Mouse (Mus musculus) cerebellum, adult 11-12 months (tissue): Measurements from ENCODE around the gene Dmrt1.

ENCODE experiments used
- DNase-seq: peaks from one replicate; pipeline ENCODE4 v3.0.0; 2022

The Dmrt1 gene

DNA sequence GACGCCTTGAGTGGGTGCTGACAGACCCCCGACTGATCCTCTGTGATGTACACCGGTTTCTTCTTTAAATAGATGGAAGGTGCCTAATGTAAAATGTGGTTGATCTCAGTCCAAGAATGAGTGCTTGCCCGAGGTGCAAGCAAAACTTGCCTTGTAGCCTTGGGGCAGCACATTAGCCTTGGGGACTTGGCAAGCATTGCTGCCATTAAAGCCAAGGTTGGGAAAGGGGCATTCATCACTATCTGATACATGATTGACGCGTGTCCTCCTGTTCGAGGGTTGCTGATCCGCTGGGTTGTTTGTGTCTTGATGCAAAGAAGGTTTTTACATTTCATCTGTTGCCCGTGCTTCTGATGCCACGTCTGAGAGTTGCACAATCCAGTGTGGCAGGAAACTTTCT is 69.0 kb downstream of the Dmrt1 start:
- DNase-seq: no peak

DNA sequence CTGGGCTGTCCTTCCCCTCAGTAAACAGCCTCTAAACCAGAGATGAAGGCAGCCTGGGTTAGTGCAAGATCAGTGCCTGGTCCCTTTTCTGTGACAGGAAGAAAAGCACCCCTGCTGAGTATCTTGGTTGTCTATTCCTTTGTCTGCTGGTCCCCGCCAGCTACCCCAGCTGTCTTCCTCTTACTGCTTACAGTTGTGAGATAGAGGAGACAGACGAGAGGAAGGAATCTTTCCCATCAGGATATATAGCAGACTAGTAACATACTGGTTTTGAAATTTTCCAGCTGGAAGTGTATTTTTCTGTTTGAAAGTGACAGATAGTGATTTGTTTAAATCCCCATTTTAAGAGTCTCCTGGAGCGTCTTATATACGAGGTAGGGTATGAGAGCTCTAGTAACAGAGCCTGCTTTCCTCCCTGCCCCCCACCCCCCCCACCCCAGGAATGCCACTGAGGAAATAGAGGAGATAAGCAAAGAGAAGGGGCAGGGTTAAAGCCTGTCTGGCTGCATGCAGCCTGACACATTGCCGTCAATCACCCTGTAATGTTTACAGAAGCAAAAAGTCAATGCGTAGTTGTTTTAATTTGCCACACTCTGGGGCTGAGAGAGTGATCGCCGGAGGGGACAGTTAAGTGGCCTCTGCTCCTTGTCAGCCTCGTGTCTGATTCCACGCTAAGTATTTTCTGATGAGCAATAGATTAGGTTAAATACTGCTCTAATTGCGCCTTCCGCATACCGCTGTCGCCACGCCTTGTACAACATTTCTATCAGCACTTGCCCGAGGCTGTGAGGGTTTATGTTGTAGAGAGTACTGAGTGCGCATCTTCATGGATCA is 69.8 kb downstream of the Dmrt1 start:
- DNase-seq: no peak

DNA sequence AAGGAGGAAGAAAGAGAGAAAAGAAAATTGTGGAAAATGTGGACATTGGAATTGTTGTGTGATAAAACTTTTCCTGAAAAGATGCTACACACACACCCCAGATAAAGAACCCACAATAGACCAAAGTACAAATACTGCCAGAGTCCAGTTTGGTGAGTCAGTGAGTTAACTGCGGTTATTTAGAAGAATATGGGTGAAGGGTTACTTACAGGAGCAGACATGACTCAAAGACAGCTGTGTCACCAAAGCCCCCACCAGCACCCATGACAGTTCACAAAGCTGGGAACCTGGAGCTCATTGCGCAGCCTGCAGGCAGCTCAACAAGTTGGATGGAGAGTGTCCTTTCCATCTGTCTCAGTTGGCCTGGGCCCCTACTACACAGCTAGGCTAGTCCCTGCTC is 72.9 kb downstream of the Dmrt1 start:
- DNase-seq: no peak

DNA sequence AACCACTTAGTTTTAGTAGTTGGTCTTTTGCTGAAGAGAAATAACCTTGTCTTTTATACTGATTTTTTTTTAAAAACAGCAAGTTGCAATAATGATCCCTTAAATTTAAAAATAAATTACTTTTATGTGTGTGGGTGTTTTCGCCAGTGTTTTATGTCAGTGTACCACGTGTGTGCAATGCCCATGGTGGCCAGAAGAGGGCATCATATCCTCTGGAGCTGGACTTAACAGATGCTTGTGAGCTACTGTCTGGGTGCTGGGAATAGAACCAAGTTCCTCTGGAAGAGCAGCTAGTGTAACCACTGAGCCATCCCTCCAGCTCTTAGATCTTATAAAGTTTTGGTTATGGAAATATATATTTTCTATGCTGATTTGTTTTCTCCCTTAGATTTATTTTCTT is 74.0 kb downstream of the Dmrt1 start:
- no peak for DNase-seq

DNA sequence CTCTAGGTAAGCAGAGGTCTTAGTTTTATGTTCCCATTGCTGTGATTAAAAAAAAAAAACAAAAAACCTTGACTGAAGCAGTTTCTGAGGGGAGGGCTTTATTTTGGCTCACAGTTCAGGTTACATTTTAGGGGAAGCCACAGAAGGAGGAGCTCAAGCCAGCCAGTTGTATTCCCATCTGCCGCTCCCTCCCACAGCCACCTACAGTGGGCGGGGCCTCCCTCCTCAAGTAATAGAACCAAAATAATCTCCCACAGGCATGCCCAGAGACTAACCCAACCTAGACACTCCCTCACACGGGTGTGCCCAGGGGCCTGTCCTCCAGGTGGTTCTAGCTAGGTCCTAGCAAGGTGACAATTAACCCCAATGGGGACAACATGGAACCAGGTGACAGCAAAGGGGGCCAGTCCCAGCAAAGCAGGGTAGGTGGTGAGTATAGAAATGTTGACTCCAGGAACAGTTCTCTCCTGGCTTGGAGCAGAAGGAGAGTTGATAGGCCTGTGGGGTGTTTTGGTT is 92.4 kb downstream of the Dmrt1 start:
- DNase-seq: no peak

DNA sequence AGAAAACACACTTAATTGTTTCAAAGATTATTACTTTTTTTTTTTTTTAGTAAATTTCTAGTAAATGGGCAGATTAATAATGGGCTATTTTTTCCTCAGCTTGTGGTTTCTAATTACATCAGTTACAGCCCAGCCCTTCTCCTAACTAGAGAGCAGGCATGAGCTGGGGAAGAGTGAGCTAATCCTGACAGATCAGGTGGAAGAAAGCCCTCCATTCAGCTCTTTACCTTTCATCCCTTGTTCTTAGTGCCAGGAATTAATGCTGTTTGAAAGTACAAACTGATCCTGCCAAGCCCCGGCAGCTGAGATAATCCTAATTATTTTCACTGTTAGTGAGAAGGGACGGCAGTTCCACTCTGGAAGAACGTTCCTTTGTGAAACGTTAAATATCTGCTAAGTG is 93.2 kb downstream of the Dmrt1 start:
- no peak for DNase-seq

DNA sequence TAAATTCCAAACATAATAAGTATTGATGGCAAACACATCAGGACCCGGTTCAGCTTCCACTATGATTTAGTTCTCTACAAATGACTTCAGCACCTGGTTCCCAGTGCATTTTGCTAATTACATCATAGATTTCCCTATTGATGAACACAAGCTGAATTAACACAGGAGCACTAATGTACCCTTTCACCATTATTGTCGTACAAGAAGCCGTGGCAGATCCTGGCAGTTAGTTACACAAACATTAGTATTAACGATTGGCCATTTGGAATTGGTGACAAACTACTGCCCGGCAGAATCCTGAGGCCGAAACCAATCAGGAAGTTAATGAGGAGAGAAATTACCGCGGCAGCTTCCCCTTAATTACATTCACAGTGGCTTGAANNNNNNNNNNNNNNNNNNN is 96.5 kb downstream of the Dmrt1 start:
- no peak for DNase-seq

DNA sequence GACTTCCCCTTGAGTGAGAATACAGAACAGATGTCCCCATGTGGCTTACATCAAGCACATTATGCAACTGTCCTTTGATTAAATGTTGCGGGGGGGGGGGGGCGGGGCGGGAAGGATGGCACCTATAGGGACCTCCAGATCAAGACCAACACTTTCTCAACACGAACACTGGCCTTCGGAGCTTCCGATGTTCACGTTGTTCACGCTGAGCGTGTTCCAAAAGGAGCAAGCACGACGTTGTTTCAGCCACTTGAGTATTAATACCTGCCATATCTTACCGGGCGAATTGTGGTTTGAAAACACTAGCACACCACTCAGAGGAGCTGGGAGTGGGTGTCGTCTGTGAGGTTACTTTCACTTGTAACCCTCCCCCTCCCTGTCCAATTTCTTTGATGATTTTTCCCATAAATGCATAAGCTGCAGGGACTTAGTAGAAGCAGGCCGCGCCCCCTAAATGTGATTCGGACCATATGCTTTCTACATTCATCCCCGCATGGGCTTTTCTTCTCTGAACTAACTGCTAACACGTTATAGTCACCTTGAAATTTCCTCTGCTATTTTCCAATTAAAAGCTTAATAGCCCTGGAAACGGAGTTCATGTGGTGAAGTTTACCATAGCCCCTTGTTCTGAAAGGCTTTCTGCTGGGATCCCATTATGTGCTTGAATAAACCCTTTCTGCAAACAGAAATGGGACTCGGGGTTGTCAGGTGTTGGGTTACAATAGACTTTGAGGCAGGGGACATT is 102.2 kb downstream of the Dmrt1 start:
- DNase-seq: no peak

DNA sequence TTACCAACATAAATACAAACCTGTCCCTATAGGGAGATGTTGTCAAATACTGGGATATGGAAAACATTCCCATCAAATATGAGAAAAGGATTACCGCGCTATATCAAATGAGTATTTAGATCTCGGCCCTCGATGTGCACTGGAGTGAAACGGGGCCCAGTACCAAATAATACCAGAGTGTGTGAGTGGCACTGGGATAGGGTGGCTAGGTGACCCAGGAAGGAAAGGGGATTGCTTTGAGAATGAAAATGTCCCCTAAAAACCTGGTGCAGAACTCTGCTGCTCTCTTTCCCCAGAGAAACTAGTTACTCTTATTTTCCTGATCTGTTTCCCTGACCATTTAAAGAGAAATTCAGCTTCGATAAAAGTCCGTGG is 102.8 kb downstream of the Dmrt1 start:
- no peak for DNase-seq

DNA sequence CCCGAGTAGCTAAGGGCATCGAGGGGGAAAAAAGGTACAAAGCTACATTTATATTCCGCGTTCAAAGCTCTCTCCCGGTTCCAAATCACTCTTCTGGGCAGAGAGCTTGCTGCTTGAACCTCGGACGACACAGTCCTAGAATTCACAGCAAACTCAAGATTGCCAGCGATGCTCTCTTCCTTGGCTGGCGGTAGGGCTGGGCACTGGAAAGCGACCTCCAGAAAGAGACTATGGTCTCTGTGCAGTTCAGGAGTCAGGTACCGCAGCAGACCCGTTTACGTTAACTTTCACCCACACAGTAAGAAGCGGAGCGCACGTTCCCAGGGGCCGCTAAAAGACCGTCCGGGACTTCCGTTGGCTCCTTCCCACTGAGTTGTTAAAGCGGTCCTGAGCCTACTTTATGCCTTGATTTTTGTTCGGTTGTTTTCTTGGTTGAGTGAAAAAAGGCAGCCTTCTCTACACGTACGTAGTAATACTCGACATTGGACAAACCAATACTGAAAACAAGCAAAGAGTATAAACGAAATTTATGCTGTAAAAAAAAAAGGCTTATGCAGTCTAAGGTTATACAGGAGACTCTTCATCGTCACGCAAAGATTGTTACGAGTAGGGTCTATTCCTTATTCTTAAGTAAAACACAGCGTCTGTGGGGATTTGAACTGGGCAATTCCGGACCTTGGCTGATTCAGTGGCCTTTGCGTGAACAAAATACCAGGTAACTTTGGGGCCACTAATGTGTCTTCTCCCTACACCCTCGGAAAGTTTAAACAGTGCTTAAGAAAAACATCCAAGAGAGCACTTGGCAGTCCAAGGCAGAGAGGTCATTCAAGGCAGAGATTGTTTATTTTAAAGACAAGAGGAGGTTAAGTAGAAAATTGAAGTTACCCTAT is 103.8 kb downstream of the Dmrt1 start:
- no peak for DNase-seq

DNA sequence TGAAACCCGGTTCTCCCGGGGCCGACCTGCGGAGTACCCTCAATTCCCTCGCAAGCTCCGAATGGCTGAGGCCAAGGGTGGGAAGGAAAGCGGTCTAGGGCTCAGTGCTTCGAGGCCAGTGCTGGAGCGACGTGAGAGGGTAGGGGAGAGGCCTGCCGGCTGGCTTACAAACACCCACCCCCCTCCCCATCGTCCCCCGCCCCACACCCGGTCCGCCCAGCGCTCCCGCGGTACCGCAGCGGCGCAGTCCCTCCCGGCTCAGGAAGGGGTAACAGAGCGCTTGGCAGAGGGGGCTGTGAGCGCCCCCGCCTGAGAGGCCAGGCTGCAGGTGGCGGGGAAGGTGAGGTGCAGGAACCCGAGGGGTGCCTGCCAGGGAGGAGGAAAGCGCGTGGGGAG is 104.6 kb downstream of the Dmrt1 start, which contains the start of gene Dmrt3:
TSS of gene Dmrt3 (plus strand) at position 287 of the 396 bp plus-strand sequence.
- no peak for DNase-seq

DNA sequence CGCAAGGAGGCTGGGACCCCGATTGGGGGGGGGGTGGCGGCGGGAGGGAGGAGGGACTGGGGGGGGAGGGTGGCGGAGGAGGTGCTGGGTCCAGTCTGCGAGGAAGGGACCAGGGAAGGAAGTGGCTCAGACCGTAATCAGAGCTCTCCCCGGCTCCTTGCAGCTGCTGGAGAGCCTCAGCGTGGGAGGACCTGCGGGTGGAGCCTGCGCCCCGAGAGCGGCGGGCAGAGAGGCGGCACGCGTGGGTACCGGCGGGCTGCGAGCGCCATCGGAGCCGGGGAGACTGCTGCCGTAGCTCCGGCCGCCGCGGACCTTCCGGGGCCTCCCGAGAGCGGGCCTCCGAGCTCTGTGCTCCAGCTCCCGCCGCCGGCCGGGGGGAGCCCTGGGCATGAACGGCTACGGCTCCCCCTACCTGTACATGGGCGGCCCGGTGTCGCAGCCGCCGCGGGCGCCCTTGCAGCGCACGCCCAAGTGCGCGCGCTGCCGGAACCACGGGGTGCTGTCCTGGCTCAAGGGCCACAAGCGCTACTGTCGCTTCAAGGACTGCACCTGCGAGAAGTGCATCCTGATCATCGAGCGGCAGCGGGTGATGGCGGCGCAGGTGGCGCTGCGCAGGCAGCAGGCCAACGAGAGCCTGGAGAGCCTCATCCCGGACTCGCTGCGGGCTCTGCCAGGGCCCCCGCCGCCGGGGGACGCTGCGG is 105.1 kb downstream of the Dmrt1 start:
- DNase-seq: no peak

DNA sequence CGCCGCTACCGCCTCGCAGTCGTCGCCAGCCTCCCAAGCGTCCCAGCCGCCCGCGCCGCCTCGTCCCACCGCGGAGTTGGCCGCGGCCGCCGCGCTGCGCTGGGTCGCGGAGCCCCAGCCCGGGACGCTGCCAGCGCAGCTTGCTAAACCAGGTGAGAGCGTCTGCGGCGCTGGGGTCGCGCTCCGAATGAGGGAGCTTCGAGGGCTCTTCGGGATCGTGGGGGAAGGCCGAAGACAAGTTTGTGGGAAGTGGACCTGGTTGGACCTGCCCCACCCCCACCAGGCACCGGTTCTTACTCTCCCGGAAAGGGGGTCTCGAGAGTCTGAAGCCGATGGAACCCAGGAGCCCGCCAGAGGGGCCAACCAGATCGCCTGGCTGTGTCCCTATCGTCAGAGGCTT is 105.7 kb downstream of the Dmrt1 start:
- no peak for DNase-seq

DNA sequence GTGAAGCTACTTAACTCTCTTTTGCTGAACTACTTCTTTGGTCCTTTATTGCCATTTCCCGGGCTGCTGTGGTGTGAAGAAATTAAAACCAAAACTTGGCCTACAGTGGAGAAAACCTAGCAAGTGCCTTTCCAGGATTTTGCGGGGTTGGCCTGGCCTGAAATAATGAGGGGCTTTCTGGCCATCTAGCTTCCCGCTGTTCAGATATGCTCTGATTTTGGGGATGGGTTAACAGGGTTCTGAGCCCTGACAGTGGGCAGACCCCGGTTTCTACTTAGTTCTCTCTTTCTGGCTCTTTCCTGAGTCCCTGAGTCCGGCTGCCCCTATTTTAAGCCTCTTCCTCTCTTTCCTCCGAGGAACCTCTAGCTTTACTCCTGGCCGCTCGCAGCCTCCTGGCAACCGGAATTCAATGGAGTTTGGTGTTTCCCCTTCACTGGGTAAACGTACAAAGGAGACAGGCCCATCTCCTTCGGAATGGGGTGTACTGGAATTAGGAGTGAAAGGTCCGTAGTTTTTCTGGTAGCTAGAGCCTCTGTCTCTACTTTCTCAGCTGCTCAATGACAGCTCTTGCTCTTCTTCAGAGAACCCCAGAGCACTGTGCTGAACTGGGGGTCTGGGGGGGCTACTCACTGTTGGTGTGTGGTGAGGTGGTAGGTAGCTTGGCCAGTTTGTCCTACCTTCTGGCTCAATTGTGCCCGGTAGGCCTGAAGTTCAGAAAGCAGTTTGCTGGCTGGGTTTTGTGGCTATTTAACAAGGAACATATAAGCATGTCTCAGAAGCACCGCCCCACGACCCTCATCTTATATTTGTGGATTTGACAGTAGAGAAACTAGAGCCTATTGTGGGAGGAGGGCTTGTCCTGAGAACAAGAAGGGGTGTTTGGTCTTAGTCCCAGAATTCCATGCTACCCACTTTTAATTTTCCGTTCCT is 106.7 kb downstream of the Dmrt1 start:
- no peak for DNase-seq

DNA sequence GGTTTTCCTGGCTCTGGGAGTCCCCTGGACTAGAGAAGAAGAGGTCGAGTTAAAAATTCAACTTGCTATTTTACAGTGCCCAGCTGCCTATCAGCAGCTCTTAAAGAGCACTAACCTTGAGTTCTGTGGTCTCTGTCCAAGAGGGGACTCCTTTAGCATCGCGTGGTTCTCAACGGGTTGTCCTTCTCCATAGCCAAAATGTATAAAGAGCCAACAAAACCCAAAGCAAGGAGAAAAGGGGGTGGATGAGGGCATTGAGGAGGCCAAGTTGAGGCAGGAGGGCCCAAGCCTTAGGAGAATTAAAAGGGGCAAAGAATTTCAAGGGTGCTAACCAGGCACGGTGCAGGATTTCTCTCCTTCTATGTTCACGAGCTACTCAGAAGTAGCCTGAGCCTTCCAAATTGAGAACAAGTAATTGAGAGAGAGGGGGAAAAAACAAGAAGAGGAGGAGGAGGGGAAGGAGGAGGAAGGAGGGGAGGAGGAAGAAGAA is 107.4 kb downstream of the Dmrt1 start:
- DNase-seq: no peak

DNA sequence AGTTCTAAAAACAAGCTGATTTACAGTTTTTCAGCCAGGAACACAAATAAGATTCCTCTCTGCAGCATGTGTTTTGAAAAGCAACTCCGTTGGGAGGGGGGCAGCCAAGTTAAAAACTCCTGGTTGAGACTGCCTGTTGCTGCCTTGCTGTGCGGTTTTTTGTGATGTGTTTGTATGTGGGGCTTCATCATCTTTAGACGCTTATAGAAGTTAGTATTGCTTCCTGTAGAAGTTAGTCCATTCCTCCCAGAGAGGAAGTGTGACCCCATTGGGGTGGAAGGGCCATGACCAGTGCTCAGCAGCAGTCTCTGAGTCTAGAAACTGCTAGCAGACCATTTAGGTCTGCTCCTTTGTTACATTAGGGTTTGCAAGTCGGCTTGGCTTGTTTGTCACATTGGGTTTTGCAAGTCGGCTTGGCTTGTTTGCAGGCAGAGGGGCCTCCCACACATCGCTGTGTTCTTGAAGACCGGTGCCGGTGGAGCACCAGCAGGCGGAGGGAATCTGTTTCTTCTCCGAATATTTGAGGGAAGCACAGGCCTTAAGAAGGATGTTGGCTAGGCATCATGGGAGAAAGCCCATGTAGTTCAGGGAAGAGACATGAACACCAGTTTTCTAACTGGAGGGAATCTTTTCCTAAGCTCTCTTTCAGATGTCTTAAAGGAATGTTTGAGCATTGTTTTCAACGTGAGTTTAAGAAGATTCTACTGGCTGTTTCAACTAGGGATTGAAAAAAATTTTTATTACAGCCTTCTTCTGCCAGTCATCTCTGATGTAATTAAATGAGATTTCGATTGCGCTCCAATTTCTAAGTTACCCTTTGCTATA is 108.3 kb downstream of the Dmrt1 start:
- no peak for DNase-seq

DNA sequence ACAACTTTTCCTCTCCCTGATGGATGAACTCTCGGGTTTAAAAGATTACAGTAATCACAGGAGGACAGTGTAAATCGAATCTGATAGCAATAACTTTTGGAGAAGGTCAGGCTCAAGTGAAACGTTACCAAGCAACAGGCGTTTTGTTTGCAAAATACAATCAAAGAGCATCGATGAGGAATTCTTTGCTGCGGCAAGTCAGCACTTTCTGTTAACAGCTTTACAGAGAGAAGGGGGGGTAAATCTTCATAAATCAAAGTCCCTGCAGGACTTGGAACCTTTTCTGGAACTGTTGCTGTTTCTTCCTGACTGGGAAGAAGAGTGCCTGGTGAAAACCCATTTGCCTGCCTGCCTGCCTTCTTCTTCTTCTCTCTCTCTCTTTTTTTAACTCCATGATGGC is 110.5 kb downstream of the Dmrt1 start:
- DNase-seq: no peak

DNA sequence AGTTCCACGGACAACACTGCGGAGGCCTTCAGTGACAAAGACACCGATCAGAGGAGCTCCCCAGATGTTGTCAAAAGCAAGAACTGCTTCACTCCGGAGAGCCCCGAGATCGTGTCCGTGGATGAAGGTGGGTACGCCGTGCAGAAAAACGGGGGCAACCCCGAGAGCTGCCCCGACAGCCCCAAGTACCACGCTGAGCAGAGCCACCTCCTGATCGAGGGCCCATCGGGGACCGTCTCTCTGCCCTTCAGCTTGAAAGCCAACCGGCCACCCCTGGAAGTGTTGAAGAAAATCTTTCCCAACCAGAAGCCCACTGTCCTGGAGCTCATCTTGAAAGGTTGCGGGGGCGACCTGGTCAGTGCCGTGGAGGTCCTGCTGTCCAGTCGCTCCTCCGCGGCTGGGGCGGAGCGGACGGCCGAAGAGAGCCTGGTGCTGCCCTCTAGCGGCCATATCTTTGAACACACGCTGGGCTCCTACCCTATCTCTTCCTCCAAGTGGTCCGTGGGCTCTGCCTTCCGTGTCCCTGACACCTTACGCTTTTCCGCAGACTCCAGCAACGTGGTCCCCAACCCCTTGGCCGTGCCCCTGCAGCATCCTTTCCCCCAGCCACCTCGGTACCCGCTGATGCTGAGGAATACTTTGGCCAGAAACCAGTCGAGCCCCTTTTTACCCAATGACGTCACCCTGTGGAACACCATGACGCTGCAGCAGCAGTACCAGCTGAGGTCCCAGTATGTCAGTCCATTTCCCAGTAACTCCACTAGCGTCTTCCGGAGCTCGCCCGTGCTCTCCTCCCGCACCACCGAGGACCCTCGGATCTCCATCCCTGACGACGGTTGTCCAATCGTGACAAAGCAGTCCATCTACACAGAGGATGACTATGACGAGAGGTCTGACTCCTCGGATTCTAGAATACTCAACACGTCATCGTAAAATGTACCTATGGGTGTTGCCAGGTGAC is 117.2 kb downstream of the Dmrt1 start:
- DNase-seq: no peak

DNA sequence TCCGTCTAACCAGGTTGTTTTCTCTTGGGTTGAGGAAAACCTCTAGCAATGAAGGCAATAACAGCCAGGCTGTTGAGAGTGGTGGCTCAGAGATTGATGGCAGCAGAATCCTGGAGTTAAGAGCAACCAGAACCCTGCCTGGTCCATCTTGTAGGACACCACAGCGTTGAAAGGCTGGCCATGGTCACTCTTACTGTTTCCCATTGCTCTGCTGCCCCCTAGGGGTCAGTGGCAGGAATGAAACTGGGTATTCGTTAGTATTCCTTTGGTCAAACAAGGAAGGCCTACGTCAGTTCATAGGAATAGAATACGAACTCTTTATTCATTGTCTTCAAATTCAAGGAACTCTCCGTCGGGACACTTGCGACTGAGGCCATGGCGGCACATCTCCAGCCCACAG is 123.1 kb downstream of the Dmrt1 start:
- peak; percentile 17 for DNase-seq
